In the genomic region with DNA sequence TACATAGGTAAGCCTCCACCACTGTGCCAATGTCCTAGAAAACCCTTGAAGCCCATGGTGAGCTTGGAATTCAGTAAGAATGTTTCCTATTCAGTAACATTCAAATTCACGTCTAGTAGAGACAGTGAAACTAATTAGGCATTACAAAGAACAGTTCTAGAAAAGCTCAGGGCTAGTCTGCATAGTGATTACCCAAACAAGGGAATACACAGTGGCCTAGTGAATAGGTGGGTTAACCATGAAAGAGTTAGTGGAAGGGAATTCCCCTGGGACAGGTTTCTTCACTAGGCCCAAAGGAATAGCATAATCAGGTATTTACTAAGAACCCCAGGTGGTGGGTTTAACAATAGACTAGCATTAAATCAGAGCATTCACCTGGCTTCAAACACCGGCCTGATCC, we compare ENCODE assay signal across 6 mouse cellular contexts.
DNase-seq lines count a peak whose midpoint lies in the region; TF ChIP-seq lines count a peak whose summit lies in the region.
"Not testable (repeated sequence)": the region's sequence is repeated elsewhere in the genome, so short reads cannot be mapped to it uniquely, and the experiment has no call there.

No protein-coding gene starts in this region.

- TF ChIP-seq CTCF in ES-Bruce4 (IDR thresholded peaks at IDR 0.05; ENCODE audit: low read depth, low read length), result not testable (repeated sequence)

- peaks cover 27% of the 10 kb centered on the region for H3K9me3 ChIP-seq in ES-Bruce4 (replicated peaks; ENCODE audit: control insufficient read depth, insufficient read depth, low read length, poor library complexity, severe bottlenecking)
- H3K9me3 ChIP-seq in ES-E14 (ENCODE audit: control insufficient read depth, insufficient read depth, low read depth, low read length), result not testable (repeated sequence)

- H3K9ac ChIP-seq in ES-Bruce4 (ENCODE audit: low read depth, poor library complexity, severe bottlenecking); ES-E14 (ENCODE audit: insufficient read depth, low read depth, low read length, poor library complexity, severe bottlenecking): not testable (repeated sequence)

- not testable (repeated sequence) for H3K36me3 ChIP-seq in ES-Bruce4 (ENCODE audit: control insufficient read depth, insufficient read depth, low read length, poor library complexity, severe bottlenecking); ES-E14 (ENCODE audit: control insufficient read depth, insufficient read depth, low read length, poor library complexity, severe bottlenecking)

- peak; percentile 90 for DNase-seq in ES-CJ7 (ENCODE audit: low read depth, low spot score)
- not testable (repeated sequence) for DNase-seq in ES-E14 (ENCODE audit: low read depth, low spot score)
- DNase-seq in Muller cell, postnatal 12 days (ENCODE audit: inconsistent ontology term), result peak; percentile 10
- peak; percentile 96 for DNase-seq in R1 (ENCODE audit: low read depth, low spot score)
- DNase-seq in ZHBTc4 (ENCODE audit: low read depth, low spot score), result peak; percentile 89

- H3K4me3 ChIP-seq in ES-Bruce4 (ENCODE audit: low read depth, low read length); ES-E14 (ENCODE audit: insufficient read depth in 1 of 2, low read depth in 1 of 2, low read length in 2 of 2, poor library complexity in 1 of 2, severe bottlenecking in 1 of 2): not testable (repeated sequence)

- not testable (repeated sequence) for TF ChIP-seq POLR2A in ES-Bruce4 (IDR thresholded peaks at IDR 0.05; ENCODE audit: insufficient read depth, low read length)

- not testable (repeated sequence) for H3K4me1 ChIP-seq in ES-Bruce4 (ENCODE audit: control insufficient read depth, insufficient read depth, low read length); ES-E14 (ENCODE audit: control insufficient read depth in 2 of 2, insufficient read depth in 2 of 2, low read length in 2 of 2, poor library complexity in 1 of 2)

- TF ChIP-seq EP300 in ES-Bruce4 (IDR thresholded peaks at IDR 0.05; ENCODE audit: insufficient read depth, low read depth, low read length), result 0 out of 2 replicates have a peak, but pooled peaks have one; percentile 13

- in situ Hi-C loops in ES-E14 (cut with MboI; ENCODE audit: low sequenced_read_pairs in 2 of 2, unreplicated experiment in 2 of 2), result not testable (repeated sequence)

- not testable (repeated sequence) for H3K27ac ChIP-seq in ES-Bruce4 (ENCODE audit: insufficient read depth, low read length); ES-E14 (ENCODE audit: insufficient read depth, low read depth, low read length, poor library complexity, severe bottlenecking)

- H3K27me3 ChIP-seq in ES-Bruce4 (ENCODE audit: control insufficient read depth, insufficient read depth, low read length, poor library complexity, severe bottlenecking), result not testable (repeated sequence)

TF ChIP-seq in ES-E14, 5 proteins besides CTCF, POLR2A, EP300 and RAD21:
- peak; percentile 58; the same call in 1 of the 2 replicates for TF ChIP-seq CHD2 (IDR thresholded peaks at IDR 0.05; ENCODE audit: low read depth, low read length)
TF ChIP-seq in ES-E14: peak in this region for 1; not testable (repeated sequence) for 4.
